Mouse (Mus musculus): ENCODE results near the gene Med17.
A peak's percentile ranks its signal among the peaks of the same experiment; 100 is the strongest.

GRCm38 (mm10) chr9:15312054-15312735 is 32.5 kb upstream of the Med17 start:
- no peak for TF ChIP-seq CTCF (IDR thresholded peaks at IDR 0.05; ENCODE audit: low read depth, low read length)
- peak; percentile 38; the same call in 1 of the 2 replicates for TF ChIP-seq TAL1 (conservative IDR thresholded peaks at IDR 0.05; ENCODE audit: low read depth, low read length)
- TF ChIP-seq GATA2 (IDR thresholded peaks at IDR 0.05; ENCODE audit: borderline replicate concordance, low read depth, low read length): no peak
- TF ChIP-seq GATA1 (IDR thresholded peaks at IDR 0.05; ENCODE audit: borderline replicate concordance, low read length): no peak
- TF ChIP-seq POLR2AphosphoS5 (IDR thresholded peaks at IDR 0.05; ENCODE audit: insufficient replicate concordance, low read depth, low read length): 0 out of 2 replicates have a peak, but pooled peaks have one; percentile 33
